Mouse (Mus musculus) frontal cortex, postnatal 10 days (tissue): ENCODE results near the gene Sf3b5.

Experiments
- DNase-seq, 2 experiments: peaks; one replicate each; pipeline ENCODE4 v3.0.0; 2022; ENCODE audit warnings: low spot score in 2 of 2, mixed read lengths in 1 of 2

The Sf3b5 gene

GRCm38 (mm10) chr10:13005043-13005442 is at the start of gene Sf3b5:
Sf3b5 (plus strand) TSS chr10:13005343.
- DNase-seq = no peak

GRCm38 (mm10) chr10:12955831-12956230 is 49.3 kb upstream of the Sf3b5 start:
- DNase-seq = no peak

GRCm38 (mm10) chr10:12957271-12957670 is 47.9 kb upstream of the Sf3b5 start:
- DNase-seq = no peak

- no peak for DNase-seq
These were observed 43.6 kb upstream of the Sf3b5 start for GRCm38 (mm10) chr10:12961546-12961945.

- DNase-seq = no peak
These were observed 42.9 kb upstream of the Sf3b5 start for GRCm38 (mm10) chr10:12962238-12962637.

GRCm38 (mm10) chr10:12963362-12964147 is 41.6 kb upstream of the Sf3b5 start:
- no peak for DNase-seq

GRCm38 (mm10) chr10:12964151-12965075 is 40.7 kb upstream of the Sf3b5 start, which contains the start of gene Stx11:
Stx11 (minus strand) TSS chr10:12964298.
- peak in 1 of 2 experiments; percentile 20 for DNase-seq

GRCm38 (mm10) chr10:12965669-12966180 is 39.4 kb upstream of the Sf3b5 start:
- no peak for DNase-seq

- DNase-seq = no peak
These were observed 30.6 kb upstream of the Sf3b5 start for GRCm38 (mm10) chr10:12974572-12974971.

GRCm38 (mm10) chr10:12975461-12975860 is 29.7 kb upstream of the Sf3b5 start:
- DNase-seq = no peak

- no peak for DNase-seq
These were observed 29.2 kb upstream of the Sf3b5 start for GRCm38 (mm10) chr10:12975957-12976356.

- no peak for DNase-seq
These were observed 28.6 kb upstream of the Sf3b5 start for GRCm38 (mm10) chr10:12976552-12976951.

GRCm38 (mm10) chr10:12977787-12978212 is 27.3 kb upstream of the Sf3b5 start:
- peak in 1 of 2 experiments; percentile 9 for DNase-seq

- DNase-seq = no peak
These were observed 24.1 kb upstream of the Sf3b5 start for GRCm38 (mm10) chr10:12981071-12981470.

- DNase-seq = no peak
These were observed 21.6 kb upstream of the Sf3b5 start for GRCm38 (mm10) chr10:12983516-12983915.

- DNase-seq = no peak
These were observed 20.1 kb upstream of the Sf3b5 start for GRCm38 (mm10) chr10:12985028-12985427.

GRCm38 (mm10) chr10:12986485-12986884 is 18.7 kb upstream of the Sf3b5 start:
- no peak for DNase-seq

GRCm38 (mm10) chr10:12986943-12987342 is 18.2 kb upstream of the Sf3b5 start:
- no peak for DNase-seq

- no peak for DNase-seq
These were observed 13.2 kb upstream of the Sf3b5 start for GRCm38 (mm10) chr10:12991953-12992352.

GRCm38 (mm10) chr10:12993411-12994039 is 11.6 kb upstream of the Sf3b5 start:
- no peak for DNase-seq

- peak; percentile 32 to 71 for DNase-seq
These were observed 8.2 kb upstream of the Sf3b5 start for GRCm38 (mm10) chr10:12996736-12997477.
